Mouse (Mus musculus) brown adipose tissue, adult 24 weeks (tissue): ENCODE data around the gene Ankrd52. TPM values are rescaled to one million over a fixed set of nuclear protein-coding genes. Genes with fewer than 3 reads are reported as not detected.

Experiments
- H3K27ac ChIP-seq: fragments of 200-500 bp; replicated peaks from 2 replicates; pipeline ENCODE4 v1.5.1; 2012; ENCODE audit warnings: low read depth, mild to moderate bottlenecking, low read length
- H3K4me1 ChIP-seq: fragments of 200-500 bp; 2 replicates; pipeline ENCODE4 v1.6.1; 2012; ENCODE audit warnings: low read length, mixed read lengths; ENCODE audit not compliant: control insufficient read depth, insufficient read depth, insufficient read length
- H3K4me3 ChIP-seq: fragments of 200-500 bp; 2 replicates; pipeline ENCODE4 v1.5.1; 2012; ENCODE audit warnings: low read depth, mild to moderate bottlenecking, low read length, moderate library complexity; ENCODE audit not compliant: insufficient read depth
- polyA plus RNA-seq: library from polyadenylated mRNA; stranded (reverse); fragments of >200 nt; gene quantifications from 2 replicates; pipeline ENCODE4 v1.2.4, GENCODE M21; 2012; ENCODE audit not compliant: missing spikeins, insufficient read depth, insufficient read length

The Ankrd52 gene
- polyA plus RNA-seq, 1 experiment = 22.4 TPM

DNA sequence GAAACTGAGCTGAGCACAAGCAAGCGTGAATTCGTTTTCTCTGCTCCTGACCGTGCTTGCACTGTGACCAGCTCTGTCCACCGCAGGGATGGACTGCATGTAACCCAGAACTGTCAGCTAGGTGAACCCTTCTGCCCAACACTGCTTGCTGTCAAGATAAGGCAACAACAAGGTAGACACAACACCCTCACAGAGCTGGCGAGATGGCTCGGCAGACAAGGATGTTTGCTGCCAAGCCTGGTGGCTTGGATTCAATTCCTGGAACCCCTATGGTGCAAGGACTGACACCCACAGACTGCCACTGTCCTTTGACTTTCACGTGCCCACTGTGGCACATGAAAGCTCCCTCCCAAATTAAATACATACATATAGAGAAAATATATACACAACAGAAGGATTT lies 27.0 kb downstream of the Ankrd52 start:
- no peak overlapping the region for H3K27ac ChIP-seq
- no peak overlapping the region for H3K4me3 ChIP-seq
- peaks cover 3% of the 10 kb centered on the region; the same call in 1 of the 2 replicates for H3K4me1 ChIP-seq

DNA sequence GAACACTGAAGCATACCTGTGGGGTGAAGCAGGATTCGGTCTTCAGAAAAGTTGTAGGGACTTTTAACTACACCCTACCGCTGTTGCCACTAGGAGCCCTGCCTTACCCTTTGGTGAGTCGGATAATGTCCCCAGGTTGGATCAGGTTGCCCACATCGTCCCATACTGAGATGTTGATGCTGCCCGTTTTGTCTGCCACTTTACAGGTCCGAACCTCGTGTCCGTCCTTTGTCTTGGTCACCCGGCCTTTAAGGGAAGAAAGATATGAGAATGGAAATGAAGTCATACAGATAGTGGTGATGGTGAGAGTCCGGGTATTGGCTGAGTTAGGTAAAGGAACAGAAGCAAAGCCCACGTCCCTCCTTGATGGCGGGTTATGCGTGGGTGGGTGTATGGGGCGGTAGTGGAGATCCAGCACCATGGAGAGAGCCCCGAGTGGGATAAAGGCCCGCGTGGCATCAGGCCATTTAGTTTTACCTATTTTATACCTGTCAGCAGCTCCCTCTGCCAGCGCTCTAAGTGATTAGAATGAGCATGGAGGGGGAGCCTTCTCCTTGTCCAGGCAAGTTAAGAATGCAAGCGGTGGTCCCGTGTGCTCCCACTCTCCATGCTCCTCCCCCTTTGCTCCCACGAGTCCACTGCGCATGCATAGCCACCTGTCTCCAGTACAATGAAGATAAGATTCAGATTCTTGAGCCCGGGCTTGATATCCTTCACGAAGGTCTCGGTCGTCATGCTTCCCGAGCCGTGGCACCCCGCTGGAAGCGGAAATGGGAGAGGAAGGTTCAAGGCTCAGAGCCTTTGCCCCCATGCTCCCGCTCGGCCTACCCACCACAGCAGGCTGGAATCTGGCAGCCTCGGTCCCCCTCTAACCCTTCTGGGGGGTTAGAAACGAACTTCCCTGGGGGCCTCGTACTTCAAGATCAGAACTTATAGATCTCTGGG lies 31.9 kb downstream of the Ankrd52 start:
- peaks cover 8% of the 10 kb centered on the region for H3K4me1 ChIP-seq
- 0 out of 2 replicates have a peak overlapping the region, but pooled peaks have one; percentile 2 for H3K27ac ChIP-seq
- peak overlapping the region; percentile 68 for H3K4me3 ChIP-seq

DNA sequence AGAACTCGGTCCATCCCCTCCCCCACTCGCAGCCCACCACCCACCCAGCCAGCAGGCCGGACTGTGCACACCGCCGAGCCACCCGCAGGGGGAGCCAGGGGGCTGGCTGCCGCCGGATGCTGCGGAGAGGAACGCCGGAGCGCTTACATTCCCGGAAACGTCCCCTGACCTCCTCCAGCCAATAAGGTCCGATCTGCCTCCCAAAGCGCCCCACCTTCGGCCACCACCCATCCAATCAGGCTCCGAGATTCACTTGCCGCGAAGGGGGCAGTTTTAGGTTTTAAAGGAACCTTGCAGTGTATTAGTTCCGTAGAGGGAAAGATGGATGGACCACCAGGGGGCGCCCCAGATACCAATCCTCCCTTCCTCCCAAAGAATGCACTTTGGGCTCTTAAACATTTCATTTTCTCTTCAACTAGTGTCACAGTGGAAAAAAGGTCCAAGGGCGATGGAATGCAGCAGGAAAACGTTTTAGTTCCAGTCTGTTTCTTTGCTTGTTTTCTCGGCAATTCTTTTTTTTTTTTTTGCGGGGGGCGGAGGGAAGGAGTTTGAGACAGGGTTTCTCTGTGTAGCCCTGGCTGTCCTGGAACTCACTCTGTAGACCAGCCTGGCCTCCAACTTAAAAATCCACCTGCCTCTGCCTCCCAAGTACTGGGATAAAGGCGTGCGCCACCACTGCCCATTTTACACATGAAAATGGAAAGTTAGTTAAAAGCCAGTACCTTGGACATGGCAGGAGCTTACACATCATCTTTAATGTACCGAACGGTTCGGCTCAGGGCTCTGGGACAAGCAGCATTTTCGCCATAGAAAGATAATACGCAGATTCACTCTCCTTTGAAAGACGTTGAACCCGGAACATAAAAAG lies 33.0 kb downstream of the Ankrd52 start:
- Histone ChIP-seq H3K4me3 (peak overlapping the region; percentile 68), H3K27ac (peak overlapping the region; percentile 85), H3K4me1 (peaks cover 8% of the 10 kb centered on the region)

DNA sequence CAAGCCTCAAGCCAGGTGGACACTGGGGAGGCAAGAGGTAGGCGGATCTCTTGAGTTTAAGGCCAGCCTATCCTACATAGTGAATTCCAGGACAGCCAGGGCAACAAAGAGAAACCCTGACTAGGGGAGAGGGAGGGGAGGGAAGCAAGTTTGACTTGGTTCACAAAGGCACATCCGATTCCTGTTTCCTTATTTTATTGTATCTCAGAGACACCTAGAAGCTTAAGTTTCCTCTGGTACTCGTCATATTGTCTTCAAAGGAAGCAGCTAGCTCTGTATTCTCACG lies 33.6 kb downstream of the Ankrd52 start:
- peak overlapping the region; percentile 85 for H3K27ac ChIP-seq
- H3K4me3 ChIP-seq = peak overlapping the region; percentile 45
- H3K4me1 ChIP-seq = peaks cover 8% of the 10 kb centered on the region

DNA sequence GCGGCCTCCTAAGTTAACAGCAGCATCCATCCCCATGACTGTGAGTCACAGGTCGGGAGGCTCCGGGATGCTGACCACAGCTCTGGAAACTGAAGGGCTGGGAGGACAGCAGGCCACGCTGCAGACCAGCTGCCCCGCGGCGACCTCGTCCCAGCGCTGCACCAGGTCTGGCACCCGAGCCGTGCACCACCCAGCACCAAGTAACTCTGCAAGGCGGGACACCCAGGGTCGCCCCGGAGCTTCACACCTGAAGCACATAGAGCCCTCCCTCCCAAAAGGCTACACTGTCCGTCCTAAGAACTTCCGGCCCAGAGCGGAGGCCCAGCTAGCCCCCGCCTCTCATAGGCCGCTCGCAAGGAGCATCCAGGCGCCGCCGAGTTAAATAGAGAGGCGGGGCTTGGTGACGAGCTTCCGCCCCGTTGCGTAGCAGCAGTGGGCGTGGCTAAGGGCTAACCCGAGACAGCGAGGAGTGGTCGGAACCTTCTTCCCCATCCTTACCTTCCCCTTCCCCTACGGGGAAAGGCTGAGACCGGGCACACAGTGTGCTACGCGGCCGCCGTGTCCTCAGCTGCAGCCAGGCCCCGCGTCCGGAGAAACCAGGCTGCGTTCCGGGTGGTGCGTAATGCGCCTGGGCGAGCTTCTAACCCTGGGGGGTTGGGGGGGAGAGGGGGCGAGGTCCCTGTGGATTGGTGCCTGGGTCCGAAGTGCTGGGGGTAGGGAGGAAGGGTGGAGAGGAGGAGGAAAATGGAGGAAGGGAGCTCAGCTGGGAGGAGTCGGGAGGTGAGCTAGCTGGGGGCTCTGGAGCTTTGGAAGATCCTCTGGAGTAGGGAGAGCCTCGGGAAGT lies 34.5 kb downstream of the Ankrd52 start, which contains the start of the genes Nabp2 and Rnf41:
Nabp2 (minus strand) TSS at position 282 of the 844 bp plus-strand sequence.
Rnf41 (plus strand) TSS at position 447 of the 844 bp plus-strand sequence.
- H3K27ac ChIP-seq = peak within 1 kb of the TSS; percentile 85

DNA sequence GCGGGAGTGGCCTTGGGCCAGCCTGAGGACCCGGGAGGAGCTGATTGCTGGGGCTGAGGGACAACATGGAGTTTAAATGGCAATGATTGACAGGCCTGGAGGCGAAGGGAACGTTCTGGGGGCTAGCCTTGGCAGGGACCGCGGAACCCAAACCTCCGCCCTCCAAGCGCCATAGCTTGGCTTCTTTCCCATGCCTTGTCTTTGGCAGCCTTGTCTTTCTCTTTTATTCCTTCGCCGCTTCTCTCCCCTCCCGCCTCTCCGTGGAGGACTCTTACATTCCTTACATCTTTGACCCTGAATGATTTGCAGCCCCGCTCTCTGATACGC lies 35.1 kb downstream of the Ankrd52 start:
- Histone ChIP-seq H3K4me1 (peaks cover 8% of the 10 kb centered on the region), H3K27ac (peak overlapping the region; percentile 54), H3K4me3 (peak overlapping the region; percentile 68)

More for the DNA sequence above, 34.5 kb downstream of the Ankrd52 start, which contains the start of the genes Nabp2 and Rnf41:
- Histone ChIP-seq H3K4me1 (peaks cover 8% of the 10 kb centered on the region), H3K4me3 (peak within 1 kb of the TSS; percentile 80)

DNA sequence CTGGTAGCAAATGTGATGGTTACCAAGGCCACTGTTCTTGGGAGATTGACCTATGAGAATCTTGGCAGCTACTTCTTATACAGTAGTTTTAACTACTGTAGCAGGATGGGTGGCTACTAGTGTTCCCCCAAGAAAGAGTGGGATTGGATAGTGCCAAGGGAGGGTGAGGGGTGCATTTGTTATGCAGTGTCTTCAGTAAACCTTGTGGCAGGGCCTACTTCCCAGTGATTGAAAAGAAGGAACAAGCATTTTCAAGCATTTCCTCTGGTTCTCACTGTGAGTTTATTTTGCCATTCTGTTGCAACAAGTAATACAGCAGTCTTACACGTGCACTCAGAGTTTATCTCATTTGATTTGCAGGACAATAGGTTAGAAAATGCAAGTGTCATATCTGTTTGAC lies 35.6 kb downstream of the Ankrd52 start:
- H3K27ac ChIP-seq = no peak overlapping the region; the same call in 1 of the 2 replicates
- peak overlapping the region; percentile 68 for H3K4me3 ChIP-seq
- peaks cover 8% of the 10 kb centered on the region for H3K4me1 ChIP-seq

DNA sequence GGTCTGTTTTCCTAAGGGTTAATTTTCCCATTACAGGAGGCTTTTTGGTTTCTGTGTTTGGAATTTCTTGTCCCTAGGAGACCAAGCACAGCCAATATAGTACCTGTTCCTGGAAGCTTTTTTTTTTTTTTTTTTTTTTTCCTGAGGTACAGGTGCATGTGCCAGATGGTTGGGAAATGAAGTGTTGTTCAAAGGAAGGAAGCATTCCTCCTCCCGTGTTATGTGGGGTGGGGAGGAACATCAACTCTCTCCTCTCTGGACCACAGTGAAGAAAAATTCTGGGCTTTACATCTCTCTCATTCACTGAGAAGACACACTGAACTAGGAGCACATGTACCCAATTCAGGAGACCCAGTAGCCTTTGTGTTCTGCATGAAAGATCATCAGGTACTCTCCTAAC lies 36.2 kb downstream of the Ankrd52 start:
- H3K4me1 ChIP-seq = peaks cover 8% of the 10 kb centered on the region
- no peak overlapping the region for H3K4me3 ChIP-seq
- no peak overlapping the region for H3K27ac ChIP-seq

DNA sequence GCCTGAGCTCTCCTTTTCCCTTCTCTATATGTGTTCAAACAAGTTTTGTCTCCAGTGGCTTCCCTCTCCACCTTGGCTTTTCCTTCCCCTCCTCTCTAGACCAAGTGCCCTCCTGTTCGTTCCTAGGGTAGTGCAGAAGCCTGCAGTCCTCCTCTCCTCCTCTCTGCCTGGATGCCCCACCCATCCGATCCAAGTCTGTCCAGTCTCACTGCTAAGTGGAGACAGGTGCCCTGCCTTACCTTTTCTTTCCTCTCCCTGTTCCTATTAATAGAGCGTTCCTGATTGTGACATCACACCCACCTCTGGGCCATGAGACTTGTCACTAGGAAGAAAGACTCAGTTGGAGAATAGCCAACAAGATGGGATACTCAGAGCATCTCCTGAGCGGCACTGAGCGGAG lies 37.9 kb downstream of the Ankrd52 start:
- H3K4me1 ChIP-seq = peaks cover 4% of the 10 kb centered on the region
- no peak overlapping the region for H3K4me3 ChIP-seq
- H3K27ac ChIP-seq = no peak overlapping the region

DNA sequence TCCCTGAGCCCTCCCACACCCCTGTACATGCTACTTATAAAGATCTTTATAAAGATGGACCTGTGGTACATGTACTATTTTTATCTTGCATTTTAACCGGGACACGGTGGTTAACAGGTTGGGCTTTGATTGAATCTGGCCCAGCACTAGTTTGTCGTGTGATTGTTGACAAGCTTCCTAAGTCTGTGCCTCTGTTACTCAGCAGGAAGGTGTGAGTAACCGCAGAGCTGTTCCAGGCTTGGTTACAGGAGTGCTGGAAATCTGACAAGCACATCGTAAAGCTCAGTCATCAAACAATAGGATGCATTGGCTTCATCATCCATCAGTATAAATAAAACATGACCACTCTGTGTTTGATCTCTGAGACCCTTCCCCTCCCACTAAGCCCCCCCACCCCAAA lies 45.5 kb downstream of the Ankrd52 start:
- Histone ChIP-seq H3K4me1 (peaks cover 5% of the 10 kb centered on the region; the same call in 1 of the 2 replicates), H3K27ac (no peak overlapping the region), H3K4me3 (no peak overlapping the region)

DNA sequence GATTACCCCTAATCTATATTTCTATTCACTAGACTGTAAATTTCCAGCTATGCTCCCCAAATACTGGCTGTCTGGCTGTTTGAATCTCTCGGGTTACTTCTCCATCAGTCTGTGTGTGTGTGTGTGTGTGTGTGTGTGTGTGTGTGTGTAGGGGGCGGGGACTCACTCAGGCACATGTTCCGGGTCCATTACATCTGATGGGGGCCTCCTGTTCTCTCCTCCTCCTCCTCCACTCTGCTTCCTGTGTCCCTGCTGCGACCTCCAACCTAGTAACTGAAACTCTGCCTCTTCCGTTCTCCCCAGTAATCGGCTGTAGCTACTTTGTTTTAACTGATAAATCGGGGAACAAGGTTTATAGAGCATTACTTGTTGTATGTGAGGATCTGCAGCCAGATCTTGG lies 47.7 kb downstream of the Ankrd52 start:
- Histone ChIP-seq H3K4me3 (no peak overlapping the region), H3K27ac (peak overlapping the region; percentile 59; the same call in 1 of the 2 replicates), H3K4me1 (peaks cover 5% of the 10 kb centered on the region; the same call in 1 of the 2 replicates)

DNA sequence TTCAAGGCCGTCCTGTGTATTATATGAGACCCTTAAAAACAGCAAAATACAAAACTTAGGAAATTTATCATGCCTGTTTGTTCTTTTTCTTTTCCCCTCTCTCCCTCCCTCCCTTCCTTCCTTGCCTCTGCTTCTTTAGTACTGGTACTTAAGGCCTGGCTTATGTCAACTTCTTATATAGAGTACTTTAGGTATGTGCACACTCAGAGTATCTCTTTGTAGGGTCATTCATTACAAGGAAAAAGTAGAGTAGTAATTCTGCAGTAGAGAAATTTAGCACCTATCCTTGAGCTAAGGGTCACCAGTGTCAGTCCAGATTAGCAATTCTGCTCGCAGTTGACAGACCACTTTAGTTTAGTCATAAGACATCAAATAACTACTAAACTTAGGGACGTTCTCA lies 48.3 kb downstream of the Ankrd52 start:
- Histone ChIP-seq H3K4me3 (no peak overlapping the region), H3K4me1 (peaks cover 5% of the 10 kb centered on the region; the same call in 1 of the 2 replicates), H3K27ac (no peak overlapping the region)

DNA sequence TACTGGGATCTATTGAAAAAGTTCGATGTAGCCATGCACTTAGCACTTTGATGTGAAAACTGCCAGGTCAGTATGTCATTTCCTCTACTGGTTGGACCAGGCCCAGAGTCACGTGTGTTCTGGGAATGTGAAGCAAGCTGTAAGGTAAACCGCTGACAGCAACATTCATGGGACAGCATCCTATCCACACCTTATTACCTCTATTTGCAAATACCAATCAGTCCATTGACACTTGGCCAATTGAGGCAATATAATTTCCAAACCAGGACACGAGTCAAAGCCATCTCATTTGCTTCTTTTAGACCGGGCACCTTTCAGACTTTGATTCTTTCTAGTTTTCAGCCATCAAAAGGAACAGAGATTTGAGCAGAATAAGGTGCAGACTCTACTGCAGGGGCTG lies 52.1 kb downstream of the Ankrd52 start:
- Histone ChIP-seq H3K4me3 (no peak overlapping the region), H3K4me1 (peaks cover 5% of the 10 kb centered on the region; the same call in 1 of the 2 replicates), H3K27ac (no peak overlapping the region)

DNA sequence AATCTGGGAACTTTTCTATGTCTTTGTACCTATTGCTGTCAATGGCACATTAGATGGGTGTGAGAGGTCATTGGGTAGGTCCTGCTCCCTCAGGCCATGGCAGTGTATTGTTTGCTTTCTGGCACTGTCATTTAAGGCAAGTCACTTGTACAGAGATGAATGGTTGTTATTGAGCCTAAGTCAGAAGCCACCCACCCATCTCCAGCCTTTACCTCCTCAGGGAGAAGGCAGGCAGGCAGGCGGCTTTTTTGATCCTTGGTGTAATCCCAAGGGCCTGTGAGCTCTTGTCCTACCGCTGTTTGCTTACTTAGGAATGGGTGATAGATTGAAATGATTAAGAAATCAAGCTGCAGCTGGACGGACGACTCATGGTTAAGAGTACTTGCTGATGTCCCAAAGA lies 52.5 kb downstream of the Ankrd52 start:
- H3K27ac ChIP-seq = no peak overlapping the region
- H3K4me3 ChIP-seq = no peak overlapping the region
- peaks cover 5% of the 10 kb centered on the region; the same call in 1 of the 2 replicates for H3K4me1 ChIP-seq
